Mouse (Mus musculus) inflammation-experienced regulatory T-cells, adult 16 weeks (primary cell): ENCODE measurements around the gene Znhit3. TPM values are rescaled to one million over a fixed set of nuclear protein-coding genes. Genes with fewer than 3 reads are reported as not detected.

ENCODE experiments used
- polyA plus RNA-seq: library from polyadenylated mRNA; unstranded; fragments of 100-300 nt; shearing (Covaris generic); gene quantifications from one replicate; pipeline ENCODE4 v1.2.1, GENCODE M21; 2017

Gene Znhit3
- 33.1 TPM for polyA plus RNA-seq

GRCm38 (mm10) chr11:84916053-84916702, at the start of gene Znhit3:
Gene Znhit3, minus strand, starts transcription at chr11:84916366.

GRCm38 (mm10) chr11:84957591-84958270, 41.6 kb upstream of the Znhit3 start, which contains the start of gene Car4:
Gene Car4, plus strand, starts transcription at chr11:84957786.

GRCm38 (mm10) chr11:84879772-84880464, 36.2 kb downstream of the Znhit3 start, which contains the start of the genes Myo19 and Pigw:
Gene Myo19, plus strand, starts transcription at chr11:84880148.
Gene Pigw, minus strand, starts transcription at chr11:84880285.

GRCm38 (mm10) chr11:84870337-84871043, 45.7 kb downstream of the Znhit3 start, which contains the start of gene Ggnbp2:
Gene Ggnbp2, minus strand, starts transcription at chr11:84870817.

Other genes with a start within 250 kb of the Znhit3 start
- gene Mrm1, start 96.9 kb downstream of the Znhit3 start, polyA plus RNA-seq = 31.5 TPM
- gene Dhrs11, start 87.4 kb downstream of the Znhit3 start, polyA plus RNA-seq = 28.5 TPM
- gene Ggnbp2, start 45.5 kb downstream of the Znhit3 start, polyA plus RNA-seq = 205 TPM
- 2.6 TPM for gene Myo19, start 36.2 kb downstream of the Znhit3 start, polyA plus RNA-seq
- 5.5 TPM for gene Pigw, start 36.1 kb downstream of the Znhit3 start, polyA plus RNA-seq
- not detected for gene Car4, start 41.4 kb upstream of the Znhit3 start, polyA plus RNA-seq
- gene Usp32, start 223.8 kb upstream of the Znhit3 start, polyA plus RNA-seq = 15.8 TPM